Mouse (Mus musculus): ENCODE results near the gene Znhit2. TPM values are rescaled to one million over a fixed set of nuclear protein-coding genes. Genes with fewer than 3 reads are reported as not detected.

Znhit2 gene
- total RNA-seq, 2 experiments from 2014 or later = 32.2 to 35.0 TPM

DNA sequence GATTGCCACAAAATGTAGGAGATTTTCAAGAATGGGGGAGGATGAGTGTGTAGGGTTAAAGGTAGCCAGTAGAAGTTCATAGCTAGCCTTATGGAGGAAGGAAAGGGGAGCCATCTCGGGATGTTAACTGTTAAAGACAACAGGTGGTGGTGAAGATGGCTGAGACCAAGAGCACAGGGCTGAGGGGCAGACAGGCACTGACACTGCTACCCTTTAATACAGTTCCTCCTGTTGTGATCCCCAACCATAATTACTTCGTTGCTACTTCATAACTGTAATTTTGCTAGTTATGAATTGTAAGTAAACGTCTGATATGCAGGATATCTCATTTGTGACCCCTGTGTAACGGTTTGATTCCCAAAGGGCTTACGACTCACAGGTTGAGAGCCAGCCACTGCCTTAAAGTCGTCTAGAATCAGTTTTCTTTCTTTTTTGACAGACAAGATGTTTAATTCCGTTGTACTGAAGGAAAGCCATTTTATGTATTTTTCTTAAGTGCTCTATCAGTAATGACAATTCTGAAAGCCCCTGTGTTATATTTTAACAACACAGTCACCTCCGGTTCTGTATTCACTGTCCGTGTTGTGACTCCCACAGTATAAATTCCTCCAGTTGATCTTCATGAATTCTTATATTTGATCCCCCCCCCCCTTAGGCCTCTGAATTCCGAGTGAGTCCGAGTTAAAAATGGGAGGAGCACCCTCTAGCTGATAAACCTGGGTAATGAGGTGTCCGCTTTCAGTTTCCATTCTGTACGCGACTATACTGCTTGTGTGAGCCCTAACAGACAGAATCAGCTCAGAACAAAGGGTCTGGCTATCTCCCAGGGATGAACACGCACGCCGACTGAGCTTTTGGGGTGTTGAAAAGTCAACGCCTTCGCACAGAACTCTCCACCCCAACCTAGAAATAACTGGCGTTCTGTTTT is 15.4 kb upstream of the Znhit2 start:
- DNase-seq (ENCODE audit: low spot score in 2 of 2) = no peak

GRCm38 (mm10) chr19:6046294-6047153 is 14.5 kb upstream of the Znhit2 start, which contains the start of gene Syvn1:
Gene Syvn1 (plus strand): TSS chr19:6046576.
- peak; percentile 85 to 92 for DNase-seq (ENCODE audit: low spot score in 2 of 2)

DNA sequence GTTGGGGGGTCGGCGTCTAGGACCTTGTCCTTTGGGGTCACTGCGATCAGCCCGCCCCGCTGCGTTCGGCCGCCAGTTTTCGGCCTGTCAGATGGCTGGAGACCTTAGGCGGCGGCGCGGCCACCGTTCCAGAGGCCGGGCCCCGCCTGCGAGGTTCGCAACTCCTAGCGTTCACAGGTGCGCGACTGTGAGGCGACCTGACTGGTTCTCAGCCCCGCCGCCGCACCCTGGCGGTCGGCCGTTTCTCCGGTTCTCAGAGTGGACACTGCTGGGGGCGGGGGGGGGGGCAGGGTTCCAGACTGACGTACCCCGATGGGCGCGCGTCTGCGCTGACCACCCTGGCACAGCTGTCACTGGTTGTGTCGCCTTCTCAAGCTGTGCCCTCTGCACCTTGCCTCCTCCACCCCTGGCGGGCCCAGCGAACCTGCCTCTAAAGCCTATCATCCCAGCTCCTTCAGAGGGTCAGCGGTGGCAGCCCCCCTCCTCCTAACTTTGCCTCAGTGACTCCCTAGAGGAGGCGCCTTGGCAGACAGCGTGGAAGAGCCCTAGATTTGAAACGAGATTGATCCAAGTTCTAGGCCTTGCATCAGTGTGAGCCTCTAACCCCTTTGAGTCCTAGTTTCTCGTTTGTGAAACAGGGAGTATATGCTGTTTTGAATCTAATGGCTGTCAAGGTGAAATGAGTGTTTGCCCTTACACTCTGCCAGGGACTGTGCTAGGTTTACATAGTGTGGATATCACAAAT is 13.7 kb upstream of the Znhit2 start:
- no peak for DNase-seq (ENCODE audit: low spot score in 2 of 2)

- no peak for DNase-seq (ENCODE audit: low spot score in 2 of 2)
Observed at GRCm38 (mm10) chr19:6047899-6048166, 13.2 kb upstream of the Znhit2 start.

DNA sequence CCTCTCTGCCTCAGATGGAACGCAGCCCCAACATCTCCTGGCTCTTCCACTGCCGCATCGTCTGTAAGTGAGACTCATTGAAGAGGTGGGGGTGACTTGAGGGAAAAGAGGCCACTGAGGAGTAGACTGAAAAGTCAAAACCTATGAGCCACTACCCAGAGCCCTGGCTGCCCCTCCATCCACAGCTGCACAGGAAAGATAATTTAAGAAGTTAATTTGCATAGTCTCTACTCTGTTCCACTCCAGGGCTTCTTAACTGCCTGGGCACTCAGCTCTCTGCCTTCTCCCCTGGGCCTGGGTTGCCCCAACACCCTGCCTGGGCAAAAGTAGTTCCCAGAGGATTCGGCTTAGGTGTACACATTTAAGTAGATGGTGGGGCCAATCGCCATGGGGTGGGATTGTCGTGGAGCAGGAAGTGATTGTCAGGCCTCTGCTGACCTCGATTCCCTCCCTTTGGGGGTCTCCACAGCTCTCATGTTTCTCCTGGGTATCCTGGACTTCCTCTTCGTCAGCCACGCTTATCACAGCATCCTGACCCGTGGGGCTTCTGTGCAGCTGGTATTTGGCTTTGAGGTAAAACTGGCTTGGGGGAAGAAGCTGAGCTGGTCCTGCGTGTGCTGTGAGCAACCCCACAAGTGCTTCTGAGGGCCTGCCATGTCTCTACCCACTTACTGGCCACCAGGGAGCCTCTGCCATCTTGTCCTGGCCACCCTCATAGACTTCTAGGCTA is 12.1 kb upstream of the Znhit2 start:
- DNase-seq (ENCODE audit: low spot score in 2 of 2) = no peak

DNA sequence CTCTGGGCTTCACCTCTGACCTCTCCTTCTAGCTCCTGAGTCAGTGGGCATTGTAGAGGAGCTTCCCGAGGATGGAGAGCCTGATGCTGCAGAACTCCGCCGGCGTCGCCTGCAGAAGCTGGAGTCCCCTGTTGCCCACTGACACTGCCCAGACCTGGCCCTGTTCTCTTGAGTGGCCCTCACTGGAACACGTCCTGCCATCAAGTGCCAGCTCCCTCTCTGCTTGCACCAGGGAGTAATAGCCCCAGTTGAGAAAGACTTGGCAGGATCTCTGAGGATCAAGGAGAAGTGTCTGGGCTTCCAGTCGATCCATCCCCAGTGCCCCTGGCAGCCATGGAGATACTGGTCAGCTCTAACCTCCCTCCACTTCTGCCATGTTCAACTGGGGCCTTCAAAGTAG is 8.5 kb upstream of the Znhit2 start:
- DNase-seq (ENCODE audit: low spot score in 2 of 2) = no peak

- DNase-seq (ENCODE audit: low spot score in 2 of 2) = no peak
Observed at GRCm38 (mm10) chr19:6054296-6054695, 6.7 kb upstream of the Znhit2 start.

GRCm38 (mm10) chr19:6056696-6057095 is 4.3 kb upstream of the Znhit2 start:
- no peak for DNase-seq (ENCODE audit: low spot score in 2 of 2)

DNA sequence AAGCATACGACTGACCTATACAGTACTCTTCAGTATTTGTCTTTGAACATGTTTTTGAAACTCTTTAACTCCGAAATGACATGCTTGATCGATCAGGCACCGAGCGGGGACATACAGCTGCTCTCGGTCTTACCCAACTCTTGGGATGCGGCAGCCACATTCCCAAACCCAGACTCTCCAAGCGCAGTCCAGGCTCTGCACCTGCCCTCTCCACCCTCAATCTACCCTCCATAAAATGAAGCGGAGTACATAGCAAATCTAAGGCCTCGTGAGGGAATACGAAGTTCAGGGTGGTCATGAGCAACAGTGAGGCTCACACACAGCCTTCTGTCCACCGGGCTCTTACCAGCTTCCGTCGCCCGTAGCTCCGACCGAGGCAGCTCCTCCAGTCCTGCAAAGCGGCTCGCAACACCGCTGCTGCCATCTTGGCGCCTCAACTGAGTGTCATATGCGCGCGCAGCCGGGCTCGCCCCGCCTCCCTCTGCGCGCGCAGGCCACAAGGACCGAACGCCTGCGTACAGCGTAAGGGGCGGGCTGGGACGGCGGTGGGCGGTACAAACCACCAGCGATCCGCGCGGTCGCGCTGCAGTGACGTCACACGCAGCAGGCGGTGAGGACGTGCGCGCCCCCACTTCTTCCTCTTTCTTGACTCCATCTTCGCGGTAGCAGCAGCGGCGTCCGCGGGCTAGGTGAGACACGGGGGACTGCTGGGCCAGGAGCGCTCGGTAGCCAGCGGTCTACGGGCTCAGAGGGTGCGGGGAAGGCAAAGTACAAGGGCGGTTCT is 3.5 kb upstream of the Znhit2 start, which contains the start of the genes Mrpl49 and Fau:
Gene Mrpl49, minus strand, starts transcription at position 473 of the 784 bp plus-strand sequence.
Gene Fau, plus strand, starts transcription at position 532 of the 784 bp plus-strand sequence.
- peak; percentile 99 to 100 for DNase-seq (ENCODE audit: low spot score in 2 of 2)

DNA sequence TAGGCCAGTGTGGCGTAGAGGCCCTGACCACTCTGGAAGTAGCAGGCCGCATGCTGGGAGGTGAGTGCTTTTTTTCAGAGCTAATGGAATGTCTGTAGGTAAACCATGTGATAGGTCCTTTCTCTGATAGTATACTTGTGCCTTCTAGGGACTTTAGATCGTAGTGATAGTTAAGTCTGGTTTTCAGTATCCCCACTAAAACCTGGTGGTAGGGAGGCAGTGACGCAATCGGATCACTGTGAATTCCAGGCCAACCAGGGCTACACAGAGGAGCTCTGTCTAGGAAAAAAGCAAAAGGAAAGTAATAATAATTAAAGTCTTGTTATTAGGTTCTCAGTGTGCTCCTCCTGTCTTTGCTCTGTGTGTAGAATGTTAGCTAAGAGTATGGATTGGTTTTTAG is 2.5 kb upstream of the Znhit2 start:
- DNase-seq (ENCODE audit: low spot score in 2 of 2) = no peak

- no peak for DNase-seq (ENCODE audit: low spot score in 2 of 2)
Observed at GRCm38 (mm10) chr19:6058966-6059365, 2.0 kb upstream of the Znhit2 start.

DNA sequence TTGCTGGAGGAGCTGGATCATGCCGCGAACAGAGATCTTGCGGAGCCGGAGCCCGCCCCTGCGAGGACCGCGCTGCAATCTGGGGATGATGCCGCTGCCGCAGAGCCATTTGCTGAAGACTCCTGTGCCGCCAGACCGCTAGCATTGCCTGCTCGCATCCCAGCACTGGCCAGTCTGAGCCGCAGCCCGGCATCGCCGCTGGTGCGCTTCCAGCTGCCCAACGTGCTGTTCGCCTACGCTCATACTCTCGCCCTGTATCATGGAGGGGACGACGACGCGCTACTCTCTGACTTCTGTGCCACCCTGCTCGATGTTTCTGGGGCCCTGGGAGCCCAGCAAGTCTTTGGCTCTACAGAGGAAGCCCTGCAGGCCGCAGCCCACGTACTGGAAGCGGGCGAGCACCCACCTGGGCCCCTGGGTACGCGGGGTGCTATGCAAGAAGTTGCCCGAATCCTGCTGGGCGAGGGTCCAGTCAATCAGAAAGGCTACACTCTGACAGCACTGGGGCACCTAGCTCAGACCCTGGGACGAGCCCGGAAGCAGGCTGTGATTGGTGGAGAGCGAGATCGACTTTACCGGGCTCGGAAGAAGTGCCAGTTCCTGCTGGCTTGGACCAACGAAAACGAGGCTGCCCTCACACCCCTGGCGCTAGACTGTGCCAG is 780 bp downstream of the Znhit2 start:
- DNase-seq (ENCODE audit: low spot score in 2 of 2) = peak; percentile 26 to 43

DNA sequence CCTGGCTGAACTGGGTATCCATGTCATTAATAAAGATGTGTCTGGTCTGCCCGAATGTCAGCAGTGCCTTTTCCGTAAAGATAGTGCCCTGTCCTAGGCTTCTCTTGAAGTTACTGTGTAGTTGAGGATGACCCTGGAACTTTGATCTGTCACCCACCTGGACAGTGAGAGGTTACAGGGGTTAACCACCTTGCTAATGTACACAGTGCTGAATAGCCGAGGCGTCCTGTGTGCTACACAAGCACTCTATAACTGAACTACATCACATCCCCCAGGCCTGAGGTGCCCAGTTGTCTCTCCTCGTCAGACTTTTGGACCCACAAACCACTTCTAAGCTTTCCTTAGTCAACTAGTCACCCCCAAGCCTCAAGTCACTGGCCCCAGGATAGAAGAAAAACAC is 1.4 kb downstream of the Znhit2 start:
- DNase-seq (ENCODE audit: low spot score in 2 of 2) = no peak

- DNase-seq (ENCODE audit: low spot score in 2 of 2) = no peak
Observed at GRCm38 (mm10) chr19:6063081-6063480, 2.1 kb downstream of the Znhit2 start.

DNA sequence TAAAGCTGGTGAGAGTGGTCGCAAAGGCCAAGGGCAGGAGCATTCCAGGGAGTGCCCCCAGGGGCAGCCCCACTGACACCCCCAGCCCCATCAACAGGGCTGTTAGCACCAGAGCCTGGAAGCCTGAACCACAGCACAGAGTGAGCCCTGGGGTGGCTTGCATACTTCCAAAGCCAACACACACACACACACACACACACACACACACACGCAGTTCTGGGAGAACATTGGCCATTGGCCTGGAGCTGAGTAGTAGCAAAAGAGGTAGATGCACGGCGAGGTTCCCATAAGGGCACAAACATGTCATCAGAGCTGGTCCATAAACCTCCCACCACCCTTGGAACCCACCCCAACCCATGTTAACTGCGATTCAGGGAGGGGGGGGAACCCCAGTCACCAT is 5.6 kb downstream of the Znhit2 start:
- no peak for DNase-seq (ENCODE audit: low spot score in 2 of 2)

GRCm38 (mm10) chr19:6067011-6067723 is 6.2 kb downstream of the Znhit2 start:
- peak; percentile 82 to 87 for DNase-seq (ENCODE audit: low spot score in 2 of 2)

DNA sequence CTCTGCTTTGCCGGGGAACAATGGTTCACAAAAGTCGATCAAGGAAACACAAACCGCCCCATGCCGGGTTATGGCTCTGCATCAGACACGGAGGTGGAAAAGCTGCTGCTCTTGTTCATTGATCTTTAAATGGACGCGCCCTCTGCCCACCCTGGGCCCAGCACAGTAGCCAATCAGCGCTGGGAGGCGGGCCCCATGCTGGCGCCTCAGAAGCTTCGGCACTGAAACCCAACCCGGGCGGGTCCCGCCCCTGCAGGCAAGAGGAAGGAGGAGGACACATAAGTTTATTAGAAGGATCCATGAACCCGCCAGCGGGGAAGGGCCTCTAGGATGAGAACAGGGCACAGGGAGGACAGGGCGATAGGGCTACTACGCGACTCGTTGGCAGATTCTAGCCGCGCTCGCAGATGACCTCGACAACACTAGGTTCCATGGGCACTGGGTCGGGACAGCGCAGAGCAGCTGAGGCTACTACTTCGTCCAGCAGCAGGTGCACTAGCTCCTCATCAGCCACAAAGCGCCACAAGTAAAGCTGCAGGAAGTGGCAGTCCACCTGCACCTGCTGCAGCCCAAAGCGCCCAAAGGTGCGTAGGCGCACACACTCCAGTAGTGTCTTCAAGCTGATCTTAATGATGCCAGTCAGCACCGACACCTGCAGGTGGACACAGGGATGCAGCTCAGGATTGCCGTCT is 6.9 kb downstream of the Znhit2 start, which contains the start of gene Tm7sf2:
Gene Tm7sf2, minus strand, starts transcription at position 650 of the 692 bp plus-strand sequence.
- DNase-seq (ENCODE audit: low spot score in 2 of 2) = peak; percentile 78 to 87

- DNase-seq (ENCODE audit: low spot score in 2 of 2) = no peak
Observed at GRCm38 (mm10) chr19:6068951-6069350, 8.0 kb downstream of the Znhit2 start.
